Mouse (Mus musculus) cerebellum, adult 2 months (tissue): ENCODE results near the gene Anp32e.

Experiments used
- CTCF ChIP-seq: fragments of 200-500 bp; IDR thresholded peaks from 2 replicates; pipeline ENCODE4 v1.5.1; 2011; ENCODE audit warnings: low read depth, mild to moderate bottlenecking, control low read depth, low read length, moderate library complexity, borderline replicate concordance; ENCODE audit not compliant: insufficient read depth
- POLR2A ChIP-seq: fragments of 200-500 bp; IDR thresholded peaks from 2 replicates; pipeline ENCODE4 v1.6.1; 2011; ENCODE audit warnings: low read length, control low read depth, borderline replicate concordance; ENCODE audit not compliant: insufficient read depth

DNA sequence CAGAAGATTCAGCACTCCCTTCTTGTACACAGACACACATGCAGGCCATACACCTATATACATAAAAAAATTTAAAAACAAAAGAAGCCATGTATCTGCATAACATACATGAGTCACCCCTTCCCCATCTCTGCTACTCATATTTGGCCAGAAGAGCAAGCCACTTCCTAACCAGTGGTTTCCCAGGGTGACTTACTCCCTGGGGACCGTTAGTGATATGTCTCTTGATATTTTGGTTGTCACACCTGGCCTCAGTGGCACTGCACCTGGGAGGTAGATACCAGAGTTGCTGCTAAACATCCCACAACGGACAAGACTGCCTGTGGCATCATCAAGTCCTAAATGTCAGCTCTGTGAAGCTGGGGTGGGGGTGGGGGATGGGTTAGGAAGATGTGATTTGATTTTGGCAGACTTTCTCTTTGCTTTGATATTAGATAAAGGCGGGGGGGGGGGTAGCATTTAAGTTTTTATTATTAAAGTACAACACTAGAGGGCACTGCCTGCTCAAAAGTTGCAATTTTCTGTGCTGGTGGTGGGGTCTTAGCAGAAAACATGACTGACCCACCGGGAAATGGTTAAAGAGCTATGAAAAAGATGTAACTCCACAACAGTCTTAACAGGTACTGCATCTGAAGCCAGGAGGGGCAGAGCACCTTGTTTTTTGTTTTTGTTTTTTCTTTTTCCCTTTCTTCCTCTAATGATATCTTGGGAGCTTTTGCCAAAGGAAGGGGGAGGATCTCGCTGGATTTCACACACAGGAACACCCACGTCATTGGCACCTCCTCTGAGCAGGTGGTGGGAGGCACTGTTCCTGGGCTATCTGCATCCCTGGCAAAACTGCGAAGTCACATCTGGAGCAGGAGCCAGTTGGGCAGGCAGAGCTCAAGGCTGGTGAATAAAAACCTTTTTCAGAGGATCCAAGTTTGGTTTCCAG is 36.7 kb downstream of the Anp32e start:
- TF ChIP-seq POLR2A = no peak
- TF ChIP-seq CTCF = peak; percentile 45; the same call in 1 of the 2 replicates
